Mouse (Mus musculus) E14TG2a.4 (cell line): Measurements from ENCODE around the gene Pltp.
A peak's percentile ranks its signal among the peaks of the same experiment; 100 is the strongest.

ENCODE experiments used
- H3K27me3 ChIP-seq: 2 replicates; pipeline ENCODE4 v1.6.1; 2014; ENCODE audit warnings: low read length, control low read depth; ENCODE audit not compliant: insufficient read depth
- H3K36me3 ChIP-seq: 2 replicates; pipeline ENCODE4 v1.6.1; 2014; ENCODE audit warnings: low read length, control low read depth; ENCODE audit not compliant: insufficient read depth
- H3K4me1 ChIP-seq: replicated peaks from 2 replicates; pipeline ENCODE4 v1.6.1; 2014; ENCODE audit warnings: low read depth, low read length, control low read depth
- H3K4me3 ChIP-seq: replicated peaks from 2 replicates; pipeline ENCODE4 v1.5.1; 2014; ENCODE audit warnings: mild to moderate bottlenecking, low read length
- H3K9me3 ChIP-seq: 2 replicates; pipeline ENCODE4 v1.6.1; 2014; ENCODE audit warnings: low read length, control low read depth
- CTCF ChIP-seq: conservative IDR thresholded peaks from 2 replicates; pipeline ENCODE4 v1.5.1; 2014; ENCODE audit warnings: low read length
- NANOG ChIP-seq: IDR thresholded peaks from 2 replicates; pipeline ENCODE4 v1.6.1; 2014; ENCODE audit warnings: borderline replicate concordance, low read length, mixed read lengths
- POU5F1 ChIP-seq: IDR thresholded peaks from 2 replicates; pipeline ENCODE4 v1.6.1; 2014; ENCODE audit warnings: low read length, borderline replicate concordance

Gene Pltp

GRCm38 (mm10) chr2:164817206-164817605 is 40.3 kb downstream of the Pltp start:
- TF ChIP-seq CTCF = no peak
- no peak for TF ChIP-seq NANOG

GRCm38 (mm10) chr2:164815821-164816220 is 41.7 kb downstream of the Pltp start:
- H3K4me1 ChIP-seq = peaks cover 72% of the 10 kb centered on the region
- peaks cover 61% of the 10 kb centered on the region for H3K36me3 ChIP-seq
- no peak for TF ChIP-seq CTCF
- no peak for TF ChIP-seq NANOG
- TF ChIP-seq POU5F1 = no peak
- H3K9me3 ChIP-seq = no peaks in the 10 kb centered on the region
- no peaks in the 10 kb centered on the region for H3K27me3 ChIP-seq
- no peak overlapping the region for H3K4me3 ChIP-seq

More at GRCm38 (mm10) chr2:164817206-164817605, 40.3 kb downstream of the Pltp start:
- no peaks in the 10 kb centered on the region for H3K9me3 ChIP-seq
- peaks cover 86% of the 10 kb centered on the region for H3K4me1 ChIP-seq
- peak overlapping the region; percentile 18; the same call in 1 of the 2 replicates for H3K4me3 ChIP-seq
- H3K27me3 ChIP-seq = no peaks in the 10 kb centered on the region
- peaks cover 63% of the 10 kb centered on the region for H3K36me3 ChIP-seq

GRCm38 (mm10) chr2:164815348-164815747 is 42.2 kb downstream of the Pltp start:
- TF ChIP-seq POU5F1 = no peak
- TF ChIP-seq NANOG = no peak
- no peak for TF ChIP-seq CTCF
- Histone ChIP-seq H3K27me3 (no peaks in the 10 kb centered on the region), H3K36me3 (peaks cover 61% of the 10 kb centered on the region), H3K9me3 (no peaks in the 10 kb centered on the region), H3K4me3 (no peak overlapping the region), H3K4me1 (peaks cover 67% of the 10 kb centered on the region)

GRCm38 (mm10) chr2:164813557-164813956 is 44.0 kb downstream of the Pltp start:
- Histone ChIP-seq H3K36me3 (peaks cover 62% of the 10 kb centered on the region), H3K4me1 (peaks cover 57% of the 10 kb centered on the region), H3K27me3 (no peaks in the 10 kb centered on the region), H3K4me3 (no peak overlapping the region), H3K9me3 (no peaks in the 10 kb centered on the region)
- TF ChIP-seq NANOG (no peak), CTCF (no peak), POU5F1 (no peak)

GRCm38 (mm10) chr2:164806614-164807013 is 50.9 kb downstream of the Pltp start:
- H3K4me1 ChIP-seq = peaks cover 45% of the 10 kb centered on the region
- no peaks in the 10 kb centered on the region for H3K9me3 ChIP-seq
- H3K27me3 ChIP-seq = no peaks in the 10 kb centered on the region
- TF ChIP-seq POU5F1 (no peak), CTCF (no peak), NANOG (no peak)
- peak overlapping the region; percentile 93; the same call in 1 of the 2 replicates for H3K4me3 ChIP-seq
- peaks cover 54% of the 10 kb centered on the region for H3K36me3 ChIP-seq

- H3K27me3 ChIP-seq = no peaks in the 10 kb centered on the region
- peaks cover 52% of the 10 kb centered on the region for H3K4me1 ChIP-seq
- peak overlapping the region; percentile 93 for H3K4me3 ChIP-seq
- peaks cover 57% of the 10 kb centered on the region for H3K36me3 ChIP-seq
- H3K9me3 ChIP-seq = no peaks in the 10 kb centered on the region
- TF ChIP-seq CTCF = no peak
- no peak for TF ChIP-seq POU5F1
- no peak for TF ChIP-seq NANOG
Observed at GRCm38 (mm10) chr2:164805332-164805718, 52.2 kb downstream of the Pltp start.

GRCm38 (mm10) chr2:164804533-164805331 is 52.8 kb downstream of the Pltp start, which contains the start of the genes Acot8 and Zswim3:
Gene Acot8 (minus strand): TSS chr2:164804882.
Gene Zswim3 (plus strand): TSS chr2:164805098.
- H3K4me3 ChIP-seq = peak within 1 kb of the TSS; percentile 93
- no peaks in the 10 kb centered on the region for H3K9me3 ChIP-seq
- H3K27me3 ChIP-seq = no peaks in the 10 kb centered on the region
- TF ChIP-seq POU5F1 (no peak), NANOG (no peak), CTCF (no peak)
- H3K36me3 ChIP-seq = peaks cover 57% of the 10 kb centered on the region
- H3K4me1 ChIP-seq = peaks cover 58% of the 10 kb centered on the region

GRCm38 (mm10) chr2:164803921-164804313 is 53.6 kb downstream of the Pltp start:
- peaks cover 59% of the 10 kb centered on the region for H3K4me1 ChIP-seq
- no peaks in the 10 kb centered on the region for H3K27me3 ChIP-seq
- H3K36me3 ChIP-seq = peaks cover 57% of the 10 kb centered on the region
- no peaks in the 10 kb centered on the region for H3K9me3 ChIP-seq
- TF ChIP-seq POU5F1 (no peak), CTCF (no peak), NANOG (no peak)
- H3K4me3 ChIP-seq = peak overlapping the region; percentile 93
